Mouse (Mus musculus) CH12.LX (cell line): Measurements from ENCODE around the gene Prkn. TPM values are rescaled to one million over a fixed set of nuclear protein-coding genes. Genes with fewer than 3 reads are reported as not detected.

Experiments used
- DNase-seq: peaks from one replicate; pipeline ENCODE4 v3.0.0-alpha.2; 2013; ENCODE audit errors: extremely low read depth
- H3K27ac ChIP-seq: 2 replicates; pipeline ENCODE4 v1.5.1; 2012; ENCODE audit warnings: low read depth, mild to moderate bottlenecking, control low read depth, moderate library complexity; ENCODE audit not compliant: insufficient read depth
- H3K27me3 ChIP-seq: replicated peaks from 2 replicates; pipeline ENCODE3; 2012; ENCODE audit warnings: inconsistent platforms
- H3K36me3 ChIP-seq, 2 experiments: replicated peaks in 1 of 2; 2 replicates each; pipeline versions ENCODE3 to v1.6.1; 2012; ENCODE audit warnings: inconsistent platforms in 1 of 2, low read length in 1 of 2, mild to moderate bottlenecking in 1 of 2, mixed read lengths in 1 of 2, moderate library complexity in 1 of 2; ENCODE audit not compliant: control insufficient read depth in 1 of 2, insufficient read depth in 1 of 2
- H3K4me1 ChIP-seq, 2 experiments: 2 replicates each; pipeline ENCODE4 v1.6.1; 2012; ENCODE audit warnings: inconsistent platforms in 1 of 2, moderate library complexity in 1 of 2; ENCODE audit not compliant: insufficient read depth in 2 of 2, control insufficient read depth in 1 of 2
- H3K4me2 ChIP-seq: 2 replicates; pipeline ENCODE4 v1.6.1; 2012; ENCODE audit warnings: low read depth, mild to moderate bottlenecking, control low read depth; ENCODE audit not compliant: poor library complexity, insufficient read depth, severe bottlenecking
- H3K4me3 ChIP-seq, 3 experiments: fragments of 150-350 bp in 1 of 3; sonication (generic) in 1 of 3; replicated peaks in 1 of 3; 2 replicates each; pipeline versions ENCODE3 to v1.5.1; 2011 to 2012; ENCODE audit warnings: low read depth in 2 of 3, low read length in 2 of 3, mild to moderate bottlenecking in 2 of 3, moderate library complexity in 2 of 3, control low read depth in 1 of 3, improper control_type of control experiment in 1 of 3, inconsistent platforms in 1 of 3, mixed read lengths in 1 of 3; ENCODE audit not compliant: poor library complexity in 1 of 3
- H3K79me2 ChIP-seq: replicated peaks from 2 replicates; pipeline ENCODE4 v1.6.1; 2012; ENCODE audit warnings: mild to moderate bottlenecking, moderate library complexity; ENCODE audit not compliant: control insufficient read depth, poor library complexity, insufficient read depth, severe bottlenecking; ENCODE audit errors: extremely low read depth
- H3K9ac ChIP-seq: 2 replicates; pipeline ENCODE4 v1.6.1; 2012; ENCODE audit warnings: low read depth, mild to moderate bottlenecking, control low read depth, moderate library complexity; ENCODE audit not compliant: insufficient read depth
- H3K9me3 ChIP-seq: replicated peaks from 2 replicates; pipeline ENCODE3; 2012; ENCODE audit warnings: low read length, inconsistent platforms, mixed read lengths
- BHLHE40 ChIP-seq: IDR thresholded peaks from 2 replicates; pipeline ENCODE4 v1.6.1; 2011; ENCODE audit warnings: mild to moderate bottlenecking, low read depth, low read length, improper control_type of control experiment
- CHD1 ChIP-seq: IDR thresholded peaks from 2 replicates; pipeline ENCODE4 v1.6.1; 2012; ENCODE audit warnings: low read depth, low read length, improper control_type of control experiment, inconsistent platforms
- CHD2 ChIP-seq: IDR thresholded peaks from 2 replicates; pipeline ENCODE4 v1.6.1; 2011; ENCODE audit warnings: low read length, improper control_type of control experiment
- CTCF ChIP-seq, 2 experiments: IDR thresholded peaks in 1 of 2; conservative IDR thresholded peaks in 1 of 2; 2 replicates each; pipeline ENCODE4 v1.5.1; 2011 to 2012; ENCODE audit warnings: low read depth in 2 of 2, low read length in 2 of 2, improper control_type of control experiment in 1 of 2, inconsistent platforms in 1 of 2, mild to moderate bottlenecking in 1 of 2, moderate library complexity in 1 of 2
- ELF1 ChIP-seq: IDR thresholded peaks from 2 replicates; pipeline ENCODE4 v1.6.1; 2014; ENCODE audit warnings: low read depth, mild to moderate bottlenecking, inconsistent platforms, low read length, improper control_type of control experiment
- EP300 ChIP-seq: IDR thresholded peaks from 2 replicates; pipeline ENCODE4 v1.6.1; 2011; ENCODE audit warnings: low read length, improper control_type of control experiment
- IRF4 ChIP-seq: IDR thresholded peaks from 2 replicates; pipeline ENCODE4 v1.6.1; 2014; ENCODE audit warnings: low read depth, mild to moderate bottlenecking, inconsistent platforms, low read length, improper control_type of control experiment
- JUN ChIP-seq: IDR thresholded peaks from 2 replicates; pipeline ENCODE4 v1.6.1; 2011; ENCODE audit warnings: low read depth, mild to moderate bottlenecking, low read length, improper control_type of control experiment, moderate library complexity; ENCODE audit not compliant: insufficient read depth
- JUND ChIP-seq: conservative IDR thresholded peaks from 2 replicates; pipeline ENCODE4 v1.6.1; 2011; ENCODE audit warnings: low read depth, low read length, improper control_type of control experiment
- MAZ ChIP-seq: IDR thresholded peaks from 2 replicates; pipeline ENCODE4 v1.6.1; 2012; ENCODE audit warnings: low read depth, mild to moderate bottlenecking, inconsistent platforms, low read length, improper control_type of control experiment, moderate library complexity
- MXI1 ChIP-seq: IDR thresholded peaks from 2 replicates; pipeline ENCODE4 v1.6.1; 2011; ENCODE audit warnings: mild to moderate bottlenecking, low read depth, low read length, improper control_type of control experiment
- MYC ChIP-seq: IDR thresholded peaks from 2 replicates; pipeline ENCODE4 v1.6.1; 2011; ENCODE audit warnings: low read depth, mild to moderate bottlenecking, improper control_type of control experiment, low read length
- NELFE ChIP-seq: IDR thresholded peaks from 2 replicates; pipeline ENCODE4 v1.6.1; 2011; ENCODE audit warnings: low read depth, low read length, improper control_type of control experiment
- NRF1 ChIP-seq: IDR thresholded peaks from 2 replicates; pipeline ENCODE4 v1.6.1; 2014; ENCODE audit warnings: low read depth, mild to moderate bottlenecking, inconsistent platforms, low read length, improper control_type of control experiment, moderate library complexity
- POLR2A ChIP-seq: IDR thresholded peaks from 2 replicates; pipeline ENCODE4 v1.6.1; 2011; ENCODE audit warnings: low read depth, mild to moderate bottlenecking, improper control_type of control experiment, low read length
- POLR2AphosphoS2 ChIP-seq: IDR thresholded peaks from 2 replicates; pipeline ENCODE4 v1.6.1; 2011; ENCODE audit warnings: low read depth, low read length, improper control_type of control experiment
- RAD21 ChIP-seq: IDR thresholded peaks from 2 replicates; pipeline ENCODE4 v1.6.1; 2011; ENCODE audit warnings: low read depth, mild to moderate bottlenecking, low read length, improper control_type of control experiment, moderate library complexity
- RCOR1 ChIP-seq: conservative IDR thresholded peaks from 2 replicates; pipeline ENCODE4 v1.6.1; 2012; ENCODE audit warnings: low read depth, mild to moderate bottlenecking, inconsistent platforms, low read length, improper control_type of control experiment
- SIN3A ChIP-seq: IDR thresholded peaks from 2 replicates; pipeline ENCODE4 v1.6.1; 2012; ENCODE audit warnings: low read length, improper control_type of control experiment, inconsistent platforms
- SMC3 ChIP-seq: IDR thresholded peaks from 2 replicates; pipeline ENCODE4 v1.6.1; 2011; ENCODE audit warnings: low read depth, low read length, improper control_type of control experiment
- TBP ChIP-seq: conservative IDR thresholded peaks from 2 replicates; pipeline ENCODE4 v1.6.1; 2011; ENCODE audit warnings: low read depth, low read length, improper control_type of control experiment
- UBTF ChIP-seq: IDR thresholded peaks from 2 replicates; pipeline ENCODE4 v1.6.1; 2012; ENCODE audit warnings: low read depth, mild to moderate bottlenecking, inconsistent platforms, low read length, improper control_type of control experiment, moderate library complexity
- USF1 ChIP-seq: IDR thresholded peaks from 2 replicates; pipeline ENCODE4 v1.6.1; 2014; ENCODE audit warnings: low read depth, mild to moderate bottlenecking, inconsistent platforms, low read length, improper control_type of control experiment
- USF2 ChIP-seq: conservative IDR thresholded peaks from 2 replicates; pipeline ENCODE4 v1.6.1; 2011; ENCODE audit warnings: low read depth, low read length, improper control_type of control experiment
- ZC3H11A ChIP-seq: IDR thresholded peaks from 2 replicates; pipeline ENCODE4 v1.6.1; 2012; ENCODE audit warnings: low read depth, mild to moderate bottlenecking, inconsistent platforms, low read length, improper control_type of control experiment
- ZMIZ1 ChIP-seq: IDR thresholded peaks from 2 replicates; pipeline ENCODE4 v1.6.1; 2012; ENCODE audit warnings: low read depth, mild to moderate bottlenecking, inconsistent platforms, low read length, improper control_type of control experiment
- dilution Hi-C: fragments of 300-500 bp; cut with MboI; formaldehyde crosslinking; loops from 2 replicates; pipeline ENCODE4 v1.14.3; 2020; ENCODE audit warnings: low sequenced_read_pairs; ENCODE audit not compliant: extremely low pct_unique_long_range_greater_than_20kb, extremely low pct_ligation_motif_present
- in situ Hi-C: fragments of 300-500 bp; cut with MboI; formaldehyde crosslinking; loops from 3 replicates; pipeline ENCODE4 v1.14.3; 2019; ENCODE audit warnings: low sequenced_read_pairs, low pct_ligation_motif_present, low pct_unique_long_range_greater_than_20kb, mixed read lengths
- polyA plus RNA-seq: library from polyadenylated mRNA; unstranded; fragments of >175 nt; gene quantifications from 2 replicates; pipeline ENCODE4 v1.2.1, GENCODE M21; 2012; ENCODE audit warnings: low read depth; ENCODE audit not compliant: insufficient read length
- total RNA-seq, 2 experiments: library from RNA; depleted of rRNA; stranded (reverse); fragments of 300-350 nt in 1 of 2; fragments of >200 nt in 1 of 2; gene quantifications; 2 replicates each; pipeline ENCODE4 v1.2.3; 2012 to 2014

Prkn gene
- total and polyA plus RNA-seq, 3 experiments, result 0.08 TPM; not detected in 2

DNA sequence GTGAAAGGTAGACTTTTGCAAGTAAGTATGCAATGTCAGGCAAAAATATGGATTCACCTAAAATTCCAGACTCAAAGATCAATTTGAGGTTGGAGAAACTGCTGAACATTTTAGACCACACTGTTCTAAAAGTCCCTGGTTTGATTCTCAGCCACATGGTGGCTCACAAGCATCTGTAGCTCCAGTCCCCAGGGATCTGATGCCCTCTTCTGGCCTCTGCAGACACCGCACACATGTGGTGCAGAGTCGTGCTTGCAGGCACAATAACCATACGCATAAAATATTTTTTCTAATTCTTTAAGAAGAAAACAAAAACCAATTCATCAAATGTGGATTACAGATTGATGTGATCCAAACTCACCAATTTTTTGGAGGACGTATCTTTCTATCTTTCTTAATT is 189.2 kb downstream of the Prkn start:
- Histone ChIP-seq H3K27me3 (no peaks in the 10 kb centered on the region), H3K9me3 (no peaks in the 10 kb centered on the region), H3K36me3 (no peaks in the 10 kb centered on the region), H3K4me1 (no peaks in the 10 kb centered on the region), H3K27ac (no peak overlapping the region), H3K79me2 (no peaks in the 10 kb centered on the region), H3K4me2 (no peak overlapping the region), H3K9ac (no peak overlapping the region), H3K4me3 (no peak overlapping the region)
- TF ChIP-seq RAD21, result peak; percentile 4
- peak in 1 of 2 experiments; percentile 53; a peak in 2 of 4 replicates for TF ChIP-seq CTCF (conservative IDR thresholded peaks at IDR 0.05 in 1 of 2, IDR thresholded peaks at IDR 0.05 in 1 of 2; ENCODE audit: low read depth in 2 of 2, low read length in 2 of 2)
- no peak for TF ChIP-seq BHLHE40
- in situ Hi-C loops (no loop called here), dilution Hi-C loops (no loop called here)
- peak; percentile 16 for DNase-seq

DNA sequence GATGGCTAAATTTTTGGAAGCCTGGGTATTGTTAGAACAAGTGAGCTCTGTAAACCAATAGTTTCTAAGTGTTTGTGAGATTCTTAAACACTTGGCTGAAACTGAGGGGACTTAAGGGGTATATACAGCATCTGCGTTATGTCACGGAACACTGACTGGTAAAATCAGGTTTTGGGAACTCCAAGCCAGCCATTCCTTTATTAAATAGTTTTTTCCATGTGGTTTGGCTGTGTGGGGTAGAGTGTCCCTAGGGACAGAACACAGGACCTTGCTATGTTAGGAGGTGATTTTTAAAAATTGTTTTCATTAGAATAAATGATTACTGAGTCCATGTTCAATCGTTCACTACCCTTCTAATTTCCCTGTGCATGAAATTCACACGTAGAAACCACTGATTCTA is 190.8 kb downstream of the Prkn start:
- Histone ChIP-seq H3K27ac (no peak overlapping the region), H3K4me2 (no peak overlapping the region), H3K36me3 (no peaks in the 10 kb centered on the region), H3K27me3 (no peaks in the 10 kb centered on the region), H3K9ac (no peak overlapping the region), H3K4me3 (no peak overlapping the region), H3K9me3 (no peaks in the 10 kb centered on the region), H3K4me1 (no peaks in the 10 kb centered on the region), H3K79me2 (no peaks in the 10 kb centered on the region)
- dilution Hi-C loops, result no loop called here
- in situ Hi-C loops, result no loop called here
- DNase-seq, result no peak
- no peak for TF ChIP-seq USF1
- no peak for TF ChIP-seq ZMIZ1
- no peak for TF ChIP-seq POLR2AphosphoS2
- no peak for TF ChIP-seq MXI1
- TF ChIP-seq TBP, result no peak
- TF ChIP-seq IRF4, result no peak
- no peak for TF ChIP-seq ZC3H11A
- no peak for TF ChIP-seq CHD1
- no peak for TF ChIP-seq JUN
- TF ChIP-seq USF2, result no peak
- no peak for TF ChIP-seq UBTF

DNA sequence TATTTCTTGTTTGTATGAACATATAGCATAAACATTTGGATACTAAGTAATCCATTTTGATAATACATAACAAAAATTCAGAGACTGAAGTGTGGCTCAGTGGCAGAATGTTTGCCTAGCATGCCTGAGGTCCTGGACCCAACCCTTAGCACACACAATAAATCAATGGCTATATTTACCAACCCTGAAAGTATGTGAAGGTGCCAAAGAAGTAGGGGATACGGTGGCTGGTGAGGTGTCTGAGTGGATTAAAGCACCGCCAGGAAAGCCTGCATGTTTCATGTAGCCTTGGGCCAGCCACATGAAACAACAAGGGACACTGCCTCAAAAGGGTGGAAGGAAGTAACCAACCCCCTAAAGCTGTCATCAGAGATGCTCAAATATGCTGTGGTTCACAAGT is 192.2 kb downstream of the Prkn start:
- Histone ChIP-seq H3K4me2 (no peak overlapping the region), H3K36me3 (no peaks in the 10 kb centered on the region), H3K27me3 (no peaks in the 10 kb centered on the region), H3K4me3 (no peak overlapping the region), H3K9ac (no peak overlapping the region), H3K9me3 (no peaks in the 10 kb centered on the region), H3K27ac (no peak overlapping the region), H3K4me1 (no peaks in the 10 kb centered on the region), H3K79me2 (no peaks in the 10 kb centered on the region)
- no peak for DNase-seq
- TF ChIP-seq NELFE, result no peak
- TF ChIP-seq EP300, result no peak
- no peak for TF ChIP-seq JUND
- no peak for TF ChIP-seq CHD1
- no peak for TF ChIP-seq RCOR1
- TF ChIP-seq CHD2, result no peak
- no peak for TF ChIP-seq ZC3H11A
- TF ChIP-seq CTCF (conservative IDR thresholded peaks at IDR 0.05 in 1 of 2, IDR thresholded peaks at IDR 0.05 in 1 of 2; ENCODE audit: low read depth in 2 of 2, low read length in 2 of 2), result no peak
- no peak for TF ChIP-seq POLR2A
- TF ChIP-seq USF1, result no peak
- no peak for TF ChIP-seq MYC
- no peak for TF ChIP-seq ZMIZ1
- no peak for TF ChIP-seq NRF1
- no peak for TF ChIP-seq MAZ
- TF ChIP-seq POLR2AphosphoS2, result no peak
- TF ChIP-seq JUN, result no peak
- no peak for TF ChIP-seq ELF1
- no peak for TF ChIP-seq SIN3A
- no peak for TF ChIP-seq SMC3
- dilution Hi-C loops (no loop called here), in situ Hi-C loops (no loop called here)
